Comparison of ENCODE assay signal across 8 mouse cellular contexts in the genomic region with DNA sequence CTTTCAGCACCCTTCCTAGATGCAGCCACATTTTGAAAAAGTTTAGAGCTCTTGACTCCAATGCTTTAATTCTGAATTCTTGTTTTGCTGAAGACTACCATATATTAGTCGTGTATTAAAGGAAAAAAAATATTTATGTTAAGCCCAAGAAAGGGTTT. TPM values are rescaled to one million over a fixed set of nuclear protein-coding genes. Genes with fewer than 3 reads are reported as not detected.
DNase-seq lines count a peak whose midpoint lies in the region; ATAC-seq and TF ChIP-seq lines count a peak whose summit lies in the region.

A gene (minus strand): TSS at position 89 of the 158 bp plus-strand sequence.

- peak within 1 kb of the TSS; percentile 69 for H3K4me2 ChIP-seq in lung, embryonic 14.5 days
- H3K4me2 ChIP-seq in limb, embryonic 14.5 days (replicated peaks; ENCODE audit: low read depth, low read length, severe bottlenecking), result peak within 1 kb of the TSS; percentile 95
- H3K4me2 ChIP-seq in stomach, embryonic 14.5 days (replicated peaks; ENCODE audit: low read depth, low read length), result peak within 1 kb of the TSS; percentile 66

- no peak for TF ChIP-seq POLR2A in limb, embryonic 14.5 days (IDR thresholded peaks at IDR 0.05; ENCODE audit: borderline replicate concordance, extremely low read depth, insufficient read depth, insufficient read length)

- H3K9me3 ChIP-seq in lung, embryonic 14.5 days (ENCODE audit: low read depth, low read length), result no peaks in the 10 kb centered on the region
- H3K9me3 ChIP-seq in limb, embryonic 14.5 days (ENCODE audit: control insufficient read depth, low read length), result no peaks in the 10 kb centered on the region
- no peaks in the 10 kb centered on the region for H3K9me3 ChIP-seq in stomach, embryonic 14.5 days (ENCODE audit: control insufficient read depth, low read depth, low read length)

- DNase-seq in lung, embryonic 14.5 days, result no peak
- DNase-seq in lung, postnatal 25 days (ENCODE audit: low spot score), result no peak
- DNase-seq in heart, postnatal 36 days, result no peak
- no peak for DNase-seq in limb, embryonic 14.5 days (ENCODE audit: low spot score)
- no peak for DNase-seq in lung, postnatal 14 days

- peak within 1 kb of the TSS; percentile 76 for H3K4me3 ChIP-seq in lung, embryonic 14.5 days (ENCODE audit: low read depth, low read length)
- H3K4me3 ChIP-seq in brown adipose tissue, adult 24 weeks (ENCODE audit: insufficient read depth, low read depth, low read length), result peak within 1 kb of the TSS; percentile 78
- H3K4me3 ChIP-seq in limb, embryonic 14.5 days (replicated peaks; ENCODE audit: low read length), result peak within 1 kb of the TSS; percentile 84
- H3K4me3 ChIP-seq in stomach, embryonic 14.5 days (ENCODE audit: low read depth, low read length), result peak within 1 kb of the TSS; percentile 56

- H3K27ac ChIP-seq in lung, embryonic 14.5 days (ENCODE audit: low read depth), result peak within 1 kb of the TSS; percentile 99
- peak within 1 kb of the TSS; percentile 95 for H3K27ac ChIP-seq in brown adipose tissue, adult 24 weeks (replicated peaks; ENCODE audit: low read depth, low read length)
- H3K27ac ChIP-seq in limb, embryonic 14.5 days (replicated peaks; ENCODE audit: low read depth, low read length), result peak within 1 kb of the TSS; percentile 99
- H3K27ac ChIP-seq in stomach, embryonic 14.5 days (ENCODE audit: low read length), result peak within 1 kb of the TSS; percentile 94

- intact Hi-C loops in heart, postnatal 36 days (cut with DNase I), result loop anchor here (5.0 to 10.0 kb wide), 4 partner anchors 135 to 1348 kb away; no protein-coding TSS in a partner anchor

- H3K27me3 ChIP-seq in lung, embryonic 14.5 days (ENCODE audit: insufficient read depth, low read length), result no peaks in the 10 kb centered on the region
- no peaks in the 10 kb centered on the region for H3K27me3 ChIP-seq in limb, embryonic 14.5 days (ENCODE audit: control insufficient read depth, insufficient read depth, low read length)
- no peaks in the 10 kb centered on the region for H3K27me3 ChIP-seq in stomach, embryonic 14.5 days (ENCODE audit: control insufficient read depth, insufficient read depth, low read length)

- ATAC-seq in lung, embryonic 14.5 days (ENCODE audit: insufficient read depth), result no peak
- ATAC-seq in limb, embryonic 14.5 days (ENCODE audit: low FRiP score, low read depth), result no peak
- ATAC-seq in stomach, embryonic 14.5 days (ENCODE audit: insufficient number of reproducible peaks, insufficient read depth, low FRiP score, low read depth), result no peak
- no peak for ATAC-seq in megakaryocyte-erythroid progenitor cell, adult 5-6 weeks (replicated peaks; ENCODE audit: low FRiP score, low TSS enrichment, poor library complexity, severe bottlenecking)

- H3K4me1 ChIP-seq in lung, embryonic 14.5 days (ENCODE audit: insufficient read depth), result peaks cover 12% of the 10 kb centered on the region; the same call in 1 of the 2 replicates
- H3K4me1 ChIP-seq in brown adipose tissue, adult 24 weeks (ENCODE audit: control insufficient read depth, insufficient read depth, insufficient read length, low read length), result peaks cover 14% of the 10 kb centered on the region
- H3K4me1 ChIP-seq in limb, embryonic 14.5 days (ENCODE audit: control insufficient read depth, insufficient read depth, low read length), result peaks cover 35% of the 10 kb centered on the region
- peaks cover 33% of the 10 kb centered on the region; the same call in 1 of the 2 replicates for H3K4me1 ChIP-seq in stomach, embryonic 14.5 days (ENCODE audit: control insufficient read depth, insufficient read depth, low read length)

- H3K36me3 ChIP-seq in lung, embryonic 14.5 days (ENCODE audit: insufficient read depth), result peaks cover 6% of the 10 kb centered on the region; the same call in 1 of the 2 replicates
- H3K36me3 ChIP-seq in limb, embryonic 14.5 days (ENCODE audit: control insufficient read depth, insufficient read depth, low read length), result no peaks in the 10 kb centered on the region
- no peaks in the 10 kb centered on the region for H3K36me3 ChIP-seq in stomach, embryonic 14.5 days (ENCODE audit: control insufficient read depth, insufficient read depth, low read length)

- 0% methylated on average over 1 of the region's 1 CpGs for WGBS in lung, embryonic 14.5 days
- 3% methylated on average over 1 of the region's 1 CpGs for whole genome bisulfite sequencing in limb, embryonic 14.5 days
- WGBS in stomach, embryonic 14.5 days, result 3% methylated on average over 1 of the region's 1 CpGs

- H3K9ac ChIP-seq in lung, embryonic 14.5 days, result peak within 1 kb of the TSS; percentile 66
- H3K9ac ChIP-seq in limb, embryonic 14.5 days (ENCODE audit: low read depth, low read length, severe bottlenecking), result peak within 1 kb of the TSS; percentile 83
- H3K9ac ChIP-seq in stomach, embryonic 14.5 days (replicated peaks; ENCODE audit: low read depth, low read length), result peak within 1 kb of the TSS; percentile 39

- TF ChIP-seq CTCF in lung, embryonic 14.5 days (IDR thresholded peaks at IDR 0.05; ENCODE audit: low read depth), result no peak

RNA-seq across cellular contexts. Expression of the gene that starts here (rescaled TPM):
- polyA plus RNA-seq in lung, embryonic 14.5 days (2014; fragmentation: Nextera tagmentation; extraction: Ambion mirVana), result 470 and 497 TPM in 2 replicates
- 40.6 and 60.6 TPM in 2 replicates for polyA plus RNA-seq in brown adipose tissue, adult 24 weeks (2012; ENCODE audit: insufficient read depth, insufficient read length, missing spikeins)
- total RNA-seq in heart, postnatal 36 days (2021), result 10 to 100 TPM; 13.0 TPM
- 162 and 165 TPM in 2 replicates for polyA plus RNA-seq in limb, embryonic 14.5 days (2012; rRNA removed)
- 317 and 350 TPM in 2 replicates for polyA plus RNA-seq in limb, embryonic 14.5 days (2014; fragmentation: Nextera tagmentation; extraction: Ambion mirVana)
- 441 and 450 TPM in 2 replicates for polyA plus RNA-seq in stomach, embryonic 14.5 days (2014; fragmentation: Nextera tagmentation; extraction: Ambion mirVana)
- 7.7 and 25.1 TPM in 2 replicates for total RNA-seq in megakaryocyte-erythroid progenitor cell, adult 5-6 weeks (2014; fragmentation: Nextera tagmentation)
- total RNA-seq in megakaryocyte-erythroid progenitor cell, adult 5-6 weeks (2017), result 7.5 and 25.9 TPM in 2 replicates
